Mouse (Mus musculus) embryonic stem cell, embryonic (primary cell): ENCODE results near the gene Tlcd1.

Experiments
- CTCF ChIA-PET, 4 experiments: fragments of 300-600 bp in 2 of 4; fragments of 350-600 bp in 2 of 4; sonication (Branson Sonifier 250); formaldehyde crosslinking; loops; one replicate each; lab custom pipeline; 2022; ENCODE audit warnings: inconsistent platforms in 2 of 4; lab: Charles Lee
- POLR2A ChIA-PET, 4 experiments: fragments of 300-600 bp in 2 of 4; fragments of 350-600 bp in 2 of 4; sonication (Branson Sonifier 250); formaldehyde crosslinking; loops; one replicate each; lab custom pipeline; 2022; ENCODE audit warnings: antibody characterized with exemption in 4 of 4, inconsistent platforms in 1 of 4; lab: Charles Lee

The Tlcd1 gene

GRCm38 (mm10) chr11:78190041-78190440 is 13.5 kb downstream of the Tlcd1 start:
- ChIA-PET POLR2A (interaction anchor here (0.6 to 14.4 kb wide), 40 partner anchors 6 to 232 kb away, joined by 3 to 254 read pairs (median 4); partner anchors contain the start of genes Nek8 (in 2 of the 4), Pigs (in 2 of the 4), Tlcd1 (in 2 of the 4) and 2610507B11Rik (in 1 of the 4)), CTCF (interaction anchor here in 2 of 4 experiments (0.5 to 1.7 kb wide), 5 partner anchors 12 to 453 kb away, joined by 3 to 8 read pairs (median 3); partner anchors contain the start of genes Nek8 (in 1 of the 2) and Tlcd1 (in 1 of the 2))

- ChIA-PET POLR2A (interaction anchor here in 2 of 4 experiments (1.0 to 14.4 kb wide), 6 partner anchors 9 to 50 kb away, joined by 3 to 254 read pairs (median 8); partner anchors contain the start of genes Rpl23a (in 2 of the 2) and Rab34 (in 1 of the 2)), CTCF (interaction anchor here in 2 of 4 experiments (0.6 kb wide), 2 partner anchors 90 to 725 kb away, joined by 4 to 11 read pairs; no protein-coding TSS in a partner anchor)
Observed at GRCm38 (mm10) chr11:78193113-78193512, 16.6 kb downstream of the Tlcd1 start, which contains the start of gene Proca1. TSS of gene Proca1 (plus strand) at chr11:78193392.

GRCm38 (mm10) chr11:78194411-78195100 is 18.0 kb downstream of the Tlcd1 start:
- ChIA-PET POLR2A (interaction anchor here (0.6 to 14.4 kb wide), 87 partner anchors 10 to 587 kb away, joined by 3 to 254 read pairs (median 4); partner anchors contain the start of genes Nek8 (in 3 of the 4), Pigs (in 3 of the 4), Rpl23a (in 3 of the 4) and Tlcd1 (in 3 of the 4)), CTCF (interaction anchor here in 3 of 4 experiments (0.5 to 2.3 kb wide), 16 partner anchors 10 to 628 kb away, joined by 3 to 29 read pairs (median 4); partner anchors contain the start of genes Rpl23a (in 2 of the 3), Nek8 (in 1 of the 3), Pipox (in 1 of the 3) and Tlcd1 (in 1 of the 3))

- CTCF ChIA-PET, result interaction anchor here (0.5 to 2.3 kb wide), 16 partner anchors 11 to 215 kb away, joined by 3 to 29 read pairs (median 4); partner anchors contain the start of genes Rpl23a (in 2 of the 4), Nek8 (in 1 of the 4) and Tlcd1 (in 1 of the 4)
Observed at GRCm38 (mm10) chr11:78195101-78195863, 18.8 kb downstream of the Tlcd1 start.

GRCm38 (mm10) chr11:78202372-78202771 is 25.9 kb downstream of the Tlcd1 start:
- CTCF ChIA-PET, result no interaction called here
- POLR2A ChIA-PET, result interaction anchor here in 1 of 4 experiments (0.7 to 14.4 kb wide), 7 partner anchors 11 to 150 kb away, joined by 3 to 254 read pairs (median 4); partner anchors contain the start of genes Rab34 and Rpl23a

More at GRCm38 (mm10) chr11:78195101-78195863, 18.8 kb downstream of the Tlcd1 start:
- POLR2A ChIA-PET, result interaction anchor here (0.6 to 14.4 kb wide), 78 partner anchors 8 to 588 kb away, joined by 3 to 254 read pairs (median 4); partner anchors contain the start of genes Nek8 (in 3 of the 4), Pigs (in 3 of the 4), Rpl23a (in 3 of the 4) and Tlcd1 (in 3 of the 4)

- POLR2A ChIA-PET, result interaction anchor here in 3 of 4 experiments (0.6 to 1.3 kb wide), 10 partner anchors 9 to 370 kb away, joined by 3 to 6 read pairs (median 3); partner anchors contain the start of genes Rpl23a (in 2 of the 3) and Pigs (in 1 of the 3)
Observed at GRCm38 (mm10) chr11:78204287-78204686, 27.8 kb downstream of the Tlcd1 start.

GRCm38 (mm10) chr11:78205361-78206206 is 29.1 kb downstream of the Tlcd1 start:
- POLR2A ChIA-PET, result interaction anchor here (0.6 to 3.4 kb wide), 14 partner anchors 10 to 218 kb away, joined by 3 to 32 read pairs (median 4); partner anchors contain the start of gene Rpl23a (in 1 of the 4)
- CTCF ChIA-PET, result interaction anchor here in 1 of 4 experiments (1.6 kb wide), 1 partner anchor 11 kb away, joined by 5 read pairs; no protein-coding TSS in a partner anchor

More at GRCm38 (mm10) chr11:78204287-78204686, 27.8 kb downstream of the Tlcd1 start:
- CTCF ChIA-PET, result interaction anchor here in 2 of 4 experiments (0.5 to 1.6 kb wide), 2 partner anchors 10 to 58 kb away, joined by 3 to 5 read pairs; no protein-coding TSS in a partner anchor

GRCm38 (mm10) chr11:78207190-78207589 is 30.7 kb downstream of the Tlcd1 start:
- CTCF ChIA-PET, result interaction anchor here in 2 of 4 experiments (0.6 to 1.4 kb wide), 4 partner anchors 41 to 597 kb away, joined by 3 to 4 read pairs (median 3); no protein-coding TSS in a partner anchor
- POLR2A ChIA-PET, result interaction anchor here in 2 of 4 experiments (0.5 to 3.4 kb wide), 24 partner anchors 9 to 273 kb away, joined by 3 to 32 read pairs (median 4); partner anchors contain the start of genes Rpl23a (in 2 of the 2), Sdf2 (in 2 of the 2), Aldoc (in 1 of the 2) and Nek8 (in 1 of the 2)

GRCm38 (mm10) chr11:78209886-78210285 is 33.4 kb downstream of the Tlcd1 start:
- CTCF ChIA-PET, result interaction anchor here in 2 of 4 experiments (0.6 to 0.9 kb wide), 2 partner anchors 15 to 51 kb away, joined by 3 to 9 read pairs; no protein-coding TSS in a partner anchor
- POLR2A ChIA-PET, result interaction anchor here (0.6 to 5.1 kb wide), 11 partner anchors 8 to 177 kb away, joined by 3 to 29 read pairs (median 5); partner anchors contain the start of genes Rpl23a (in 2 of the 4), Nek8 (in 1 of the 4), Rab34 (in 1 of the 4) and Tlcd1 (in 1 of the 4)

- POLR2A ChIA-PET, result interaction anchor here in 3 of 4 experiments (0.8 to 5.1 kb wide), 11 partner anchors 12 to 82 kb away, joined by 3 to 29 read pairs (median 4); partner anchors contain the start of genes Rpl23a (in 2 of the 3), Nek8 (in 1 of the 3), Rab34 (in 1 of the 3) and Tlcd1 (in 1 of the 3)
- CTCF ChIA-PET, result interaction anchor here in 2 of 4 experiments (0.6 to 0.9 kb wide), 2 partner anchors 16 to 50 kb away, joined by 3 to 9 read pairs; no protein-coding TSS in a partner anchor
Observed at GRCm38 (mm10) chr11:78210615-78211014, 34.1 kb downstream of the Tlcd1 start.

- ChIA-PET POLR2A (interaction anchor here in 3 of 4 experiments (0.6 to 5.1 kb wide), 14 partner anchors 11 to 190 kb away, joined by 3 to 29 read pairs (median 4); partner anchors contain the start of gene Rpl23a (in 2 of the 3)), CTCF (interaction anchor here in 1 of 4 experiments (0.6 kb wide), 1 partner anchor 480 kb away, joined by 3 read pairs; no protein-coding TSS in a partner anchor)
Observed at GRCm38 (mm10) chr11:78211513-78211912, 35.0 kb downstream of the Tlcd1 start.

GRCm38 (mm10) chr11:78213086-78213817 is 36.7 kb downstream of the Tlcd1 start:
- ChIA-PET CTCF (interaction anchor here in 1 of 4 experiments (0.9 kb wide), 1 partner anchor 42 kb away, joined by 3 read pairs; no protein-coding TSS in a partner anchor), POLR2A (interaction anchor here (0.6 to 5.1 kb wide), 28 partner anchors 8 to 116 kb away, joined by 3 to 29 read pairs (median 4); partner anchors contain the start of genes Pigs (in 2 of the 4), Rpl23a (in 2 of the 4), BC030499 (in 1 of the 4) and Sdf2 (in 1 of the 4))

- POLR2A ChIA-PET, result interaction anchor here in 3 of 4 experiments (0.6 to 4.6 kb wide), 10 partner anchors 9 to 38 kb away, joined by 3 to 23 read pairs (median 5); partner anchors contain the start of gene Rpl23a (in 2 of the 3)
Observed at GRCm38 (mm10) chr11:78215709-78216317, 39.3 kb downstream of the Tlcd1 start.

GRCm38 (mm10) chr11:78223586-78223985 is 47.1 kb downstream of the Tlcd1 start:
- CTCF ChIA-PET, result interaction anchor here in 2 of 4 experiments (0.7 kb wide), 2 partner anchors 17 to 39 kb away, joined by 3 read pairs; no protein-coding TSS in a partner anchor
- POLR2A ChIA-PET, result interaction anchor here in 2 of 4 experiments (1.0 to 2.1 kb wide), 3 partner anchors 13 to 23 kb away, joined by 4 to 11 read pairs (median 7); partner anchors contain the start of gene Supt6 (in 1 of the 2)

More at GRCm38 (mm10) chr11:78215709-78216317, 39.3 kb downstream of the Tlcd1 start:
- CTCF ChIA-PET, result interaction anchor here in 2 of 4 experiments (0.6 to 0.8 kb wide), 2 partner anchors 23 to 68 kb away, joined by 3 to 8 read pairs; no protein-coding TSS in a partner anchor
